Mouse (Mus musculus) hindbrain, embryonic 14.5 days (tissue): ENCODE data around the gene Hist1h4n. TPM values are rescaled to one million over a fixed set of nuclear protein-coding genes. Genes with fewer than 3 reads are reported as not detected.
"Not testable (repeated sequence)": the region's sequence is repeated elsewhere in the genome, so short reads cannot be mapped to it uniquely, and the experiment has no call there.

Source experiments
- ATAC-seq: fragments of 200-750 bp; cut with Nextera tagmentation; 2 replicates; pipeline ENCODE4 v1.8.0; 2017; ENCODE audit warnings: moderate number of reproducible peaks, mild to moderate bottlenecking, moderate TSS enrichment, moderate library complexity; ENCODE audit not compliant: low FRiP score
- DNase-seq: peaks from one replicate; pipeline ENCODE4 v3.0.0-alpha.2; 2015; ENCODE audit warnings: low spot score
- H3K27ac ChIP-seq: fragments of 300-500 bp; sonication (generic); 2 replicates; pipeline ENCODE4 v1.5.1; 2014; ENCODE audit warnings: mild to moderate bottlenecking, moderate library complexity
- H3K27me3 ChIP-seq: fragments of 300-500 bp; sonication (generic); 2 replicates; pipeline ENCODE4 v1.6.1; 2014; ENCODE audit warnings: mild to moderate bottlenecking, low read length, mixed read lengths; ENCODE audit not compliant: control insufficient read depth, insufficient read depth
- H3K36me3 ChIP-seq: fragments of 300-500 bp; sonication (generic); replicated peaks from 2 replicates; pipeline ENCODE4 v1.6.1; 2014; ENCODE audit not compliant: control insufficient read depth, insufficient read depth
- H3K4me1 ChIP-seq: fragments of 300-500 bp; sonication (generic); replicated peaks from 2 replicates; pipeline ENCODE4 v1.6.1; 2014; ENCODE audit warnings: antibody characterized with exemption, low read length, mixed read lengths; ENCODE audit not compliant: control insufficient read depth, insufficient read depth
- H3K4me2 ChIP-seq: fragments of 300-500 bp; sonication (generic); replicated peaks from 2 replicates; pipeline ENCODE4 v1.6.1; 2014; ENCODE audit warnings: mild to moderate bottlenecking, moderate library complexity
- H3K4me3 ChIP-seq: fragments of 300-500 bp; sonication (generic); replicated peaks from 2 replicates; pipeline ENCODE4 v1.5.1; 2014; ENCODE audit warnings: mild to moderate bottlenecking, low read length
- H3K9ac ChIP-seq: fragments of 300-500 bp; sonication (generic); 2 replicates; pipeline ENCODE4 v1.6.1; 2014
- H3K9me3 ChIP-seq: fragments of 300-500 bp; sonication (generic); 2 replicates; pipeline ENCODE4 v1.6.1; 2016; ENCODE audit warnings: low read length; ENCODE audit not compliant: control insufficient read depth
- WGBS: fragments of 180-500 bp; shearing (Covaris S2); extraction: QIAGEN DNeasy Blood & Tissue Kit; methylation state at CpG from one replicate; pipeline ENCODE4 v1.1.7; 2014; 5-methylcytosine and 5-hydroxymethylcytosine counted together
- polyA plus RNA-seq: library from polyadenylated mRNA; unstranded; fragments of >200 nt; fragmentation: Nextera tagmentation; extraction: Ambion mirVana; gene quantifications from 2 replicates; pipeline ENCODE4 v1.2.1, GENCODE M21; 2014

The Hist1h4n gene
- polyA plus RNA-seq, 1 experiment from 2014 or later, result 8.9 TPM

GRCm38 (mm10) chr13:21810073-21810472 lies 21.9 kb downstream of the Hist1h4n start, which contains the start of the genes Hist1h2bq and Hist1h2ao:
Hist1h2bq (minus strand) TSS chr13:21810197.
Hist1h2ao (plus strand) TSS chr13:21810465.
- not testable (repeated sequence) for H3K27ac ChIP-seq, H3K36me3 ChIP-seq, H3K4me1 ChIP-seq, H3K4me2 ChIP-seq, H3K9ac ChIP-seq, H3K9me3 ChIP-seq, H3K4me3 ChIP-seq, DNase-seq, H3K27me3 ChIP-seq
- ATAC-seq, result peak; percentile 98
- no CpG with 5 or more reads among the region's 23 CpGs for WGBS

DNA sequence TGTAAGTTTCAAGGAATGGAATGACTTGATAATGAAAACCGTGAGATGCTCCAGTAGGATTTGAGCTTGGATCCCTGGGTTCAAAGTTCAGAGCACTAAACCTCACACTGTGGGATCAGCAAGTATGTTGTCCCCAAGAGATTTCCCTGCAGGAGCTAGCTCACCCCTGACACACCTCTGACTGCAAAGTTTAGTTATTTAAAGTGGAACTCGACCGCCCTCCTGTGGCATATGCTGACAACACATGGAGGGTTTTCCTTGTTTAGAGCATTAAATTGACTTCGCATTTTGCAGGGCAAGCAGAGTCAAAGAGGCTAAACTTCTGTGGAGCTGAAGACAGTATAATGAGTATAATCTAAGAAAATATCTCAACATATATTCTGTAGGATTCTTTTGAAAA lies 28.9 kb downstream of the Hist1h4n start:
- H3K4me3 ChIP-seq, H3K4me2 ChIP-seq, H3K9me3 ChIP-seq, H3K4me1 ChIP-seq, H3K27me3 ChIP-seq, DNase-seq, H3K27ac ChIP-seq, H3K36me3 ChIP-seq, H3K9ac ChIP-seq: not testable (repeated sequence)
- ATAC-seq, result peak; percentile 70
- WGBS, result no CpG with 5 or more reads among the region's 4 CpGs

- not testable (repeated sequence) for H3K9ac ChIP-seq, H3K4me3 ChIP-seq, DNase-seq, H3K27ac ChIP-seq, ATAC-seq, H3K4me1 ChIP-seq, H3K4me2 ChIP-seq, H3K9me3 ChIP-seq, H3K27me3 ChIP-seq, H3K36me3 ChIP-seq
Measured at GRCm38 (mm10) chr13:21797163-21797562, 34.8 kb downstream of the Hist1h4n start.

- 92% methylated on average over 7 of the region's 7 CpGs for WGBS
- ATAC-seq, result no peak
- H3K4me1 ChIP-seq, result 0 out of 2 replicates have a peak, but pooled peaks cover 5% of the 10 kb centered on the region
- H3K4me3 ChIP-seq, result no peak overlapping the region
- H3K4me2 ChIP-seq, result no peak overlapping the region
- no peaks in the 10 kb centered on the region for H3K27me3 ChIP-seq
- H3K36me3 ChIP-seq, result no peaks in the 10 kb centered on the region
- DNase-seq, result no peak
- H3K9ac ChIP-seq, result no peak overlapping the region
- no peaks in the 10 kb centered on the region for H3K9me3 ChIP-seq
- H3K27ac ChIP-seq, result no peak overlapping the region
Measured at GRCm38 (mm10) chr13:21795584-21795983, 36.4 kb downstream of the Hist1h4n start.

GRCm38 (mm10) chr13:21790601-21791283 lies 41.3 kb downstream of the Hist1h4n start:
- 7% methylated on average over 18 of the region's 18 CpGs for WGBS
- Histone ChIP-seq H3K4me2 (peak overlapping the region; percentile 41), H3K9me3 (no peaks in the 10 kb centered on the region), H3K27me3 (no peaks in the 10 kb centered on the region), H3K4me3 (no peak overlapping the region), H3K9ac (peak overlapping the region; percentile 24; the same call in 1 of the 2 replicates), H3K4me1 (peaks cover 21% of the 10 kb centered on the region), H3K36me3 (no peaks in the 10 kb centered on the region), H3K27ac (no peak overlapping the region)
- no peak for DNase-seq
- no peak for ATAC-seq

DNA sequence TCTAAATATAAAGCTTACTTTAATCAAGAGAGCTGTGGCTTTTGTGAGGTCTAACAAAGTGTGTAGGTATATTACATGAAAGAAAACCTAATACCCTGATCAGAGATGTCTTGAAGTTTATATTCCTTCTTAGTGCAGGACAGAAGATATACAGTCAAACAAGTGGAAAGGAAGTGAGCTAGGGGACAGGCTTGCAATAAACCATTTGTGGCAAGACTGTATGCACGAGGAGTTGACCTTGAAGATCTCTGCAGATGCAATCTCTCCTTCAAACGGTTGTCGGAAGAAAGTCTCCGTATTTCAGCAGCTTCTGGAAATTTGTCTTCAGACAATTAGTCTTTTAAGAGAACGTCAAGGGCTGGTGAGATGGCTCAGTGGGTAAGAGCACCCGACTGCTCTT lies 42.1 kb downstream of the Hist1h4n start:
- Histone ChIP-seq H3K4me1 (peaks cover 21% of the 10 kb centered on the region), H3K27me3 (no peaks in the 10 kb centered on the region), H3K27ac (no peak overlapping the region), H3K36me3 (no peaks in the 10 kb centered on the region), H3K9ac (no peak overlapping the region), H3K4me3 (no peak overlapping the region), H3K4me2 (no peak overlapping the region), H3K9me3 (no peaks in the 10 kb centered on the region)
- 57% methylated on average over 6 of the region's 6 CpGs for WGBS
- no peak for ATAC-seq
- DNase-seq, result no peak

GRCm38 (mm10) chr13:21787760-21788593 lies 44.0 kb downstream of the Hist1h4n start:
- Histone ChIP-seq H3K4me1 (peaks cover 26% of the 10 kb centered on the region), H3K4me3 (peak overlapping the region; percentile 33), H3K27ac (peak overlapping the region; percentile 1; the same call in 1 of the 2 replicates), H3K27me3 (no peaks in the 10 kb centered on the region), H3K9me3 (no peaks in the 10 kb centered on the region), H3K9ac (peak overlapping the region; percentile 44; the same call in 1 of the 2 replicates), H3K4me2 (peak overlapping the region; percentile 66), H3K36me3 (no peaks in the 10 kb centered on the region)
- WGBS, result 15% methylated on average over 14 of the region's 21 CpGs
- ATAC-seq (peak; percentile 17; the same call in 1 of the 2 replicates), DNase-seq (no peak)

- H3K9ac ChIP-seq, result peak within 1 kb of the TSS; percentile 49
- not testable (repeated sequence) for H3K27me3 ChIP-seq, H3K9me3 ChIP-seq, H3K36me3 ChIP-seq
- peak within 1 kb of the TSS; percentile 33 for H3K4me3 ChIP-seq
- peak; percentile 100 for DNase-seq
- H3K27ac ChIP-seq, result peak within 1 kb of the TSS; percentile 70
- peak within 1 kb of the TSS; percentile 66 for H3K4me2 ChIP-seq
- under 1% methylated on average over 33 of the region's 63 CpGs for WGBS
- H3K4me1 ChIP-seq, result peaks cover 31% of the 10 kb centered on the region
- peak; percentile 95 for ATAC-seq
Measured at GRCm38 (mm10) chr13:21786899-21787629, 44.9 kb downstream of the Hist1h4n start, which contains the start of the genes Hist1h2an and Hist1h2bp. Hist1h2an (minus strand) TSS chr13:21787218. Hist1h2bp (plus strand) TSS chr13:21787461.
